Mouse (Mus musculus) R1 (cell line): ENCODE data around the gene Pphln1.

Source experiments
- DNase-seq: peaks from one replicate; pipeline ENCODE4 v3.0.0-alpha.2; 2018; ENCODE audit warnings: low read depth, low spot score

Gene Pphln1

GRCm38 (mm10) chr15:93503201-93503745 is 105.1 kb downstream of the Pphln1 start:
- DNase-seq: peak; percentile 53

DNA sequence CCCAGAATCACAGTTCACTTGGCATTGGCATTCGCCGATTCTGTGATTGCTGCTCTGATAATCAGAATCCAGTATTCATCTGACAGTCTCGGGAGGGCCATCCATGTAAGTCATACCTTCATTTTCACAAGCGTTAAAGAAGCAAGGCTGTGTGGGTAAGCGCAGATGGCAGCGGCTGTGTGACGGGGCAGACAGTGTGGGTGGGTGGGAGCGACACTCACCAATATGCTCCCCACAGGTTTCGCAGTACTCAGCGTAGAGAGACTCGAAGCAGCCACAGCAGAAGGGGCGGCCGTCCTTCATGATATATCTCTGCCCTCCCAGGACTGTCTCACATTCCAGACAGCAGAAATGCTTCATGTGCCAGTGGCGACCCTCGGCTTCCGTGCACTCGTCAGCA is 106.7 kb downstream of the Pphln1 start:
- no peak for DNase-seq

- DNase-seq: no peak
Measured at GRCm38 (mm10) chr15:93510690-93511336, 112.7 kb downstream of the Pphln1 start.

GRCm38 (mm10) chr15:93512437-93512836 is 114.3 kb downstream of the Pphln1 start:
- DNase-seq: no peak

- DNase-seq: peak; percentile 24
Measured at GRCm38 (mm10) chr15:93513939-93514341, 115.8 kb downstream of the Pphln1 start.

DNA sequence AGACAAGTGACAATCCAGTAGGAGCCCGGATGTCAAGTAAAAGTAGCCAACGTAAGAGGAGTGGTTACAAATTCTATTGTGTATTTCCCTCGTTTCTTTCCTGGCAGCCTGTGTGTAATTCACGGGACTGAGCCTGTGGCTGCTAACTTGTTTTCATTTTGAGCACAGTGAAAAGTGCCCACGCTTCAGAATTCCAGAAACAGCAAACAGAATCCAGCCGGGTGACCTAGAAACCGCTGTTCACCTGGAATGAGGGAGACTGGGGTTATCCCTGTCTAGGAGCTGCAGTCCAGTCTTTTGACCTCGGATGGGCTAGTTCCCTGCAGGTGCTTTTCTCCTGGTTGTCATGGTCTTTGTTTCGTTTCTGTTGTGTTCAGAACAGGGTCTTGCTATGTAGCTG is 117.2 kb downstream of the Pphln1 start:
- no peak for DNase-seq

GRCm38 (mm10) chr15:93517022-93517565 is 118.9 kb downstream of the Pphln1 start:
- DNase-seq: peak; percentile 33

DNA sequence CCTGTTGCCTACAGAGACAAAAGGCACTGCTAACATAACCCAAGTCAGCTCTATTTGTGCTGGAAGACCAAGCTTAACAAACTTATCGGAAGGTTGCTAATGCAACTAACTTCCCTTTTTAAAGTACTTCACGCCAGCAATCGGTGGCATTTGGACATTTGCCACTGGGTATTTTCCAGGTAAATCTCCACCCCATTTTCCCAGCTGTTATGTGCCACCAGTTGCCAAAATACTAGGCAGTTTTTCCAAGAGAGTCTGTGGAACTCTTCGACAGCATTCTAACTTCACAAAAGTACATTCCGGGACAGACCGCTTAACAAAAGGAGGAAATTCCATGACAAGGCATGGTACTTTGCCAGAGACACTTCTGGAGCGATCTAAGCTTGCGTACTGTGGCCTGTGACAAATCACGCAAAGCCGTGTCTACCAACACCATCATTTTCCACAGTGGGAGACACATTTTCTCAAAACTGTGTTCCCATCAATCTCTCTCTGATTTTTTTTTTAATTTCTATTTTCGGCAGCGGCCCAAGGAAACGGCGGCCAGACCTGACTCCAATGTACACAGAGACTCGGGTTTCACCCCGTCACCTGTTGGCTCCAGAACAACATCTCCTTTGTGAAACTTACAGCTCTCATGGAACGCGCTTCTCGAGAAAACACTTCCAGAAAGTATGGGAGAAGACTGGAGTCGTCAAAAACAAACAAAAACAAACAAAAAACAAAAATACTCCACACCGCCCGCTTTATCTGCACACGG is 120.2 kb downstream of the Pphln1 start:
- peak; percentile 45 for DNase-seq

DNA sequence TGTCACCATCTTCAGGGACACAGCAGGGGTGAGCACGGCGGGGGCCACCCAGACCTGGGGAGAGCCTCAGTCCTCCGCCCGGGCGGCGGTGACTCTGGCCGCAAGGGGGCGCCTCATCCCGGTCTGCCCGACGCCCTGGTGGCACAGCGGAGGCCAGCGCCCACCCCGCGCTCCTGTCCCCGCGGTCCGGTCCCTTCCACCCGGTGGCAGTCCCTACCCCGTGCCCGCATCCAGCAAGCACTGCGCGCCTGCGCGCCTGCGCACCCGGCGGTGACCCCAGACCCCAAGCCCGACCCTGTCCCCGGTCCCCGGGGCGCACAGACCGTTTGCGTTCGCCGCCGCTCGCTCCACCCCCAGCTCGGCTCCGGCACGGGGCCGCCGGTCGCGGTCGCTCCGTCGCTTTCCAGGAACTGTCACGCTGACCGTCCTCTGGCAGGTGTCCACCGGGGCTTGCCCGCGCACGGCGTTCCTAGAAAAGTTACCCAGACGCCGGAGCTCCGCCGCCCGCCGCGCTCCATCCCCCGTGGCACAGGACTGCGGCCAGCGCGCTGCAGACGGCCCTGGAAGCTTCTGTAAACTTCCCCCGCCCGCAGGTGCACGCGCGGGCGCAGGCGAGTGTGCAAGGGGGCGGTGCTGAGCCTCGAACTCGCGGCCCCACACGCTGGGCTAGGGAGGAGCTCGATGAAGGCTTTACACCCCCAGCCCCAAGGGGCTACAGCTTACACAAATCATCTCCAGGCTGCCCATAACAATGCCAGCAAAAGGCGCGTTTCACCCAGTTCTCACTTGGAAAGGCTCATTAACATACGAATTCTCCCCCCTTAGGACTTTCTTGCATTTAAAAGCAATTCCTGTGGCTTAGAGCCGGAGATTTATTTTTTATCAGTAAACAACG is 121.0 kb downstream of the Pphln1 start:
- DNase-seq: peak; percentile 88

DNA sequence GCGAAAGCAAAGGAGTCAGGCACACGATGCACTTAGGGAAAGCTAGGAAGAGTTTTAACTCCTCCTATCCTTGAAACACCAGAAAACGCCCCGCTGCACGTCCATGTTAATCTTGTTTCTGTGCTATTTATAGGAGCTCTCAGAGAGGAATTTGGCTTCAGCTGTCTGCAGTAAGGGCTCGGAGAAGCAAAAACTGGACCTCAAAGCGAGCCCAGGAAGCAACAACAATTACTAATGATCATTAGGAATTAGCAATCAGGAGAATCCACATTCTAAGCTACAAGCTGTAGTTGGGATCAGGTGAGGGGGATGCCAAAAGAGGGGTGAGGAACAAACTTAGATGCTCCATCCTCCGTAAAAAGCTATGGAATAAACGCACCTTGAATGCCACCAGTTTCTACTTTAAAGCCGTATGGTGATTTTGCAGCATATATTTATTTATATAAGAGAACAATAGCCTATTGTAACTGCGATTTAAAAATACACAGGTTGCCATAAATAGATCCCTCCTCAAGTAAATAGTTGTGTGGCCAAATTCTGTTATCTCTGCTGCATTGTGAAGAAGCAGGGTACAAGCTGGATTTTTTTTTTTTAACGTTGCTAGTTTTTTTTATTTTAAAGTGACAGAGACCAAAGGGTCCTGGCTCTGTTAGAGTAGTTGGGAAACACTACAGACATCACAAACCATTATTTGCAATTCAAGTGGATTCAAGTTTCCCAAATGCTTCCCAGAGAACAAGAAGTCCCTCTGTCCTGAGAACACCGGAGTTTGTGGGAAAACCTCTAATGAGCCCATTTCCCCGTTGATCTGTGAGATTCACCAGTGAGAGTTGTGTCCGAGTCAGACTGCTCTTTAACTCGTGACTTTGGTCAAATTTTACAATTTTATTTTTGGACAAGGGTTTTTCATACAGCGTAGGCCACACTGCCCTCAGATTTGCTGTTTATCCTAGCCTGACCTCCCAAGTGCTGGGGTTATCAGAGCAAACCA is 122.0 kb downstream of the Pphln1 start:
- no peak for DNase-seq

GRCm38 (mm10) chr15:93521088-93521786 is 123.1 kb downstream of the Pphln1 start:
- DNase-seq: peak; percentile 95

GRCm38 (mm10) chr15:93521787-93522180 is 123.6 kb downstream of the Pphln1 start:
- DNase-seq: no peak

DNA sequence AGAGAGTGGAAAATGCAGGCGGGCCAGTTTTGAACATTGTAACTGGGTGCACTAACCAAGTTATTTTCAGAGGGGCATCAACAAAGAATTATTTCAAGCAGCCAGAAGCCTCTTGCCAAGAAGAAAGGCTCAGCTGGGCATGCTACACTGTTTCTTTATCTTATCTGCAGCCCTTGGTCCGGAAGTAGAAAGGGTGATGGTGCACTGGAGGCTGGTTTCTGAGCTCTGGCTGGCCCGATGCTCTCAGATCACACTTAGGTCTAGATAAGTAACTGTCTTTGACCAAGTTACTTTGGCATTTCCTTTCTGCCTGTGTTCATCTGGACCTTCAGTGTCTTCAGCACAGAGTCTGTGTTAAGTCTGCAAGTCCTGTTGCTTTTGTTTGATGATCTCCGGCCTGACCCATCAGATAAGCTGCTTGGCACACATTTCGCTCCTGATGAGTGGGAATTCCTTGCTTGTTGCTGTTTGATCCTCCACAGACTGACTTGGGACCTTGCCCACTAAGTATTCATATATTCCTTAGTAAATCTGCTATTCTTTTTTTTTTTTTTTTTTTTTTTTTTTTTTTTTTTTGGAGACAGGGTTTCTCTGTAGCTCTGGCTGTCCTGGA is 127.3 kb downstream of the Pphln1 start:
- no peak for DNase-seq

GRCm38 (mm10) chr15:93529831-93530702 is 131.9 kb downstream of the Pphln1 start:
- DNase-seq: no peak

DNA sequence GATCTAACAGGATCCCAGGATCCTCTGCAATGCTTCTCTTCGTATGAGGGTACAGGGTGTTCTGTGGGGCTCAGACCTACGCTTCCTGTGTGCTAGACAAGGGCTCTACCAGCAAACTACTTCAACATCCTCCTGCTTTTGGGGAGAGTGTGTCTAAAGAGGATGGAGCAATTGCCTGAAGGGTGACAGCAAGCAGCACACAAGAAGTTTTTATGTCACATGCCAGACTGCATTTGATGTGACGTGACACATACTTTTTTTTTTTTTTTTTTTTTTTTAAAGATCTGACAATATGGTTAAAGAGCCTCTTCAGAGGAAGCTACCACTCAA is 132.5 kb downstream of the Pphln1 start:
- no peak for DNase-seq

GRCm38 (mm10) chr15:93536191-93536590 is 138.0 kb downstream of the Pphln1 start:
- DNase-seq: no peak

- DNase-seq: no peak
Measured at GRCm38 (mm10) chr15:93537745-93538144, 139.6 kb downstream of the Pphln1 start.

DNA sequence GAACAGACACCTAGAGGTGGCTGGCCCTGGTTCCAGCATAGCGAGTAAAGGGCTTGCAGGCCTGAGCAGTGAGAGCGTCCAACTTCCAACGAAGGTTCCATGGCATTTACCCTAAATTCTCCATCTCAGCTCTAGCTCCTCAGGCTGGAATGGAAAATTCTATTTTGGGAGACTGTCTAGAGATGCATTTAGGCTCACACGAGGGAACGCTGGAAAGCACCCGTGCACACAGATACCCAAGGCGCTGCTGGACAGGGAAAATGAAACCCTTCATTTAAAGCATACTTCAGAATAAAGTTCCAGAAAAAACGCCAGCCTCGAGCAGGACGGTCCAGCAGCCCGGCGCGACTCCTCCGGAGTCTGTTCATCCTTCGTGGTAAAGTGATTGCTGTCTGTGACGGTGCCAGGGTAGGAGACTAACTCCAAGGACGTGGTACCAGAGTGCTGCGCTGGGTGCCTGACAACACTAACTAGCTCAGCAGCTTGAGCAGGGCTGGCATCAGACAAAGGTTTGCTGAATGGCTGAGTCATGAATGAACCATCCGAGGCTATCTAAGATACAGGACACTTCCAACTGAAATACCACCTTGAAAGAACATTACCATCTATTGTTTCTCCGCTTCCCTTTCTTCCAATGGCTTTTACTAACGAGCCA is 140.5 kb downstream of the Pphln1 start:
- no peak for DNase-seq
